ENCODE assay signal across 8 mouse cellular contexts in the genomic region with DNA sequence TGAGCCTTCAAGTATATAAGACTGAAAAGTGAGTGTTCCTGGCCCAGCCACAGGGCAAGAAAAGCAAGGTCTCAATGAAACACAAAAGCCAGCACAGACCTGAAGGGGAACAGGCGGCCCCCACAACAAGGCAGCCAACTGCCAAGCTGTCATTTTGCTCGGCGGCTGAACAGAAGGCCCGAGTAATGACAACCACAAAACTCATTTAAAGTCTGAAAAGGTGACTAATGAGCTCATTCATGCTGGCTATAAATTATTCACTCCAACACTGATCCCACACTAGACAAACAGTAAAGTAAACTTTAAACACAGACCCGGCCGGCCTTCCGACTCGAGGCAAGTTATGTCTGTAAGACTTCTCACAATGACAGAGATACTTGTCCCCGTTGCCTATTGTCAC.
DNase-seq lines count a peak whose midpoint lies in the region; ATAC-seq lines count a peak whose summit lies in the region.

No protein-coding gene starts in this region.

- WGBS in midbrain, embryonic 11.5 days = 54% methylated on average over 9 of the region's 9 CpGs
- 18% methylated on average over 9 of the region's 9 CpGs for WGBS in midbrain, embryonic 16.5 days
- 19% methylated on average over 9 of the region's 9 CpGs for WGBS in hindbrain, embryonic 13.5 days
- WGBS in limb, embryonic 10.5 days = 32% methylated on average over 9 of the region's 9 CpGs

- no peaks in the 10 kb centered on the region for H3K36me3 ChIP-seq in midbrain, embryonic 11.5 days (ENCODE audit: control insufficient read depth, insufficient read depth, low read length)
- H3K36me3 ChIP-seq in midbrain, embryonic 16.5 days (ENCODE audit: control insufficient read depth, insufficient read depth, low read length) = no peaks in the 10 kb centered on the region
- no peaks in the 10 kb centered on the region for H3K36me3 ChIP-seq in hindbrain, embryonic 13.5 days
- H3K36me3 ChIP-seq in limb, embryonic 10.5 days = peaks cover 9% of the 10 kb centered on the region; the same call in 1 of the 2 replicates

- no peak overlapping the region for H3K9ac ChIP-seq in midbrain, embryonic 11.5 days (ENCODE audit: low read length)
- H3K9ac ChIP-seq in midbrain, embryonic 16.5 days (ENCODE audit: low read depth, low read length) = no peak overlapping the region
- H3K9ac ChIP-seq in hindbrain, embryonic 13.5 days = no peak overlapping the region

- peaks cover 3% of the 10 kb centered on the region; the same call in 1 of the 2 replicates for H3K9me3 ChIP-seq in midbrain, embryonic 11.5 days (ENCODE audit: control insufficient read depth, low read length)
- no peaks in the 10 kb centered on the region; the same call in 1 of the 2 replicates for H3K9me3 ChIP-seq in midbrain, embryonic 16.5 days (replicated peaks; ENCODE audit: control insufficient read depth, low read length, poor library complexity, severe bottlenecking)
- H3K9me3 ChIP-seq in hindbrain, embryonic 13.5 days = no peaks in the 10 kb centered on the region
- no peaks in the 10 kb centered on the region for H3K9me3 ChIP-seq in limb, embryonic 10.5 days (replicated peaks)

- no peak overlapping the region for H3K27ac ChIP-seq in midbrain, embryonic 11.5 days (ENCODE audit: low read depth, low read length)
- no peak overlapping the region for H3K27ac ChIP-seq in midbrain, embryonic 16.5 days (ENCODE audit: low read length)
- H3K27ac ChIP-seq in hindbrain, embryonic 13.5 days = 0 out of 2 replicates have a peak overlapping the region, but pooled peaks have one; percentile 12
- H3K27ac ChIP-seq in limb, embryonic 10.5 days = no peak overlapping the region

- DNase-seq in midbrain, embryonic 11.5 days (ENCODE audit: low spot score, missing footprints) = no peak
- peak; percentile 42 to 50 for DNase-seq in cerebellum, postnatal 14 days
- peak; percentile 38 for DNase-seq in limb, embryonic 10.5 days (ENCODE audit: low spot score)
- peak; percentile 37 for DNase-seq in retina, postnatal 1 day
- DNase-seq in adrenal gland, adult 2 months = no peak
- DNase-seq in left cerebral cortex, adult 8-10 months (ENCODE audit: low spot score in 2 of 2) = no peak

- H3K27me3 ChIP-seq in midbrain, embryonic 11.5 days (ENCODE audit: control insufficient read depth, insufficient read depth, low read length) = no peaks in the 10 kb centered on the region
- no peaks in the 10 kb centered on the region for H3K27me3 ChIP-seq in midbrain, embryonic 16.5 days (ENCODE audit: control insufficient read depth, insufficient read depth, low read depth, low read length)
- no peaks in the 10 kb centered on the region for H3K27me3 ChIP-seq in hindbrain, embryonic 13.5 days
- peaks cover 4% of the 10 kb centered on the region; the same call in 1 of the 2 replicates for H3K27me3 ChIP-seq in limb, embryonic 10.5 days (ENCODE audit: low read depth, poor library complexity, severe bottlenecking)

- no peak overlapping the region for H3K4me2 ChIP-seq in midbrain, embryonic 11.5 days
- no peak overlapping the region for H3K4me2 ChIP-seq in midbrain, embryonic 16.5 days (ENCODE audit: low read length)
- no peak overlapping the region for H3K4me2 ChIP-seq in hindbrain, embryonic 13.5 days

- H3K4me1 ChIP-seq in midbrain, embryonic 11.5 days (ENCODE audit: control insufficient read depth, insufficient read depth, low read length) = peaks cover 2% of the 10 kb centered on the region
- H3K4me1 ChIP-seq in midbrain, embryonic 16.5 days (ENCODE audit: control insufficient read depth, insufficient read depth, low read length) = no peaks in the 10 kb centered on the region
- H3K4me1 ChIP-seq in hindbrain, embryonic 13.5 days (replicated peaks) = peaks cover 22% of the 10 kb centered on the region
- peaks cover 19% of the 10 kb centered on the region for H3K4me1 ChIP-seq in limb, embryonic 10.5 days

- H3K4me3 ChIP-seq in midbrain, embryonic 11.5 days (ENCODE audit: low read depth, low read length) = no peak overlapping the region
- no peak overlapping the region for H3K4me3 ChIP-seq in midbrain, embryonic 16.5 days (ENCODE audit: low read depth, low read length)
- H3K4me3 ChIP-seq in hindbrain, embryonic 13.5 days = no peak overlapping the region
- no peak overlapping the region for H3K4me3 ChIP-seq in limb, embryonic 10.5 days

- peak; percentile 76 for ATAC-seq in midbrain, embryonic 11.5 days (ENCODE audit: low FRiP score)
- no peak for ATAC-seq in midbrain, embryonic 16.5 days
- ATAC-seq in hindbrain, embryonic 13.5 days (ENCODE audit: low FRiP score) = no peak

Comparison
In these comparisons a context has a peak if more than half of its experiments do, and no peak if none do; other contexts are left out.
1. DNase-seq: peak in cerebellum, postnatal 14 days (2 of 2), limb, embryonic 10.5 days (single experiment) and retina, postnatal 1 day (single experiment); none in midbrain, embryonic 11.5 days (single experiment), adrenal gland, adult 2 months (single experiment) and left cerebral cortex, adult 8-10 months (0 of 2).